Mouse (Mus musculus) midbrain, embryonic 15.5 days (tissue): ENCODE data around the gene Oprl1. TPM values are rescaled to one million over a fixed set of nuclear protein-coding genes. Genes with fewer than 3 reads are reported as not detected.

Source experiments
- ATAC-seq: fragments of 200-750 bp; cut with Nextera tagmentation; replicated peaks from 2 replicates; pipeline ENCODE4 v1.8.0; 2017; ENCODE audit warnings: moderate TSS enrichment
- H3K27ac ChIP-seq: fragments of 300-500 bp; sonication (generic); 2 replicates; pipeline ENCODE4 v1.5.1; 2015; ENCODE audit warnings: mild to moderate bottlenecking, inconsistent platforms
- H3K27me3 ChIP-seq: fragments of 300-500 bp; sonication (generic); replicated peaks from 2 replicates; pipeline ENCODE4 v1.6.1; 2015; ENCODE audit warnings: inconsistent platforms
- H3K36me3 ChIP-seq: fragments of 300-500 bp; sonication (generic); replicated peaks from 2 replicates; pipeline ENCODE4 v1.6.1; 2015; ENCODE audit warnings: inconsistent platforms
- H3K4me1 ChIP-seq: fragments of 300-500 bp; sonication (generic); 2 replicates; pipeline ENCODE4 v1.6.1; 2015; ENCODE audit warnings: inconsistent platforms
- H3K4me2 ChIP-seq: fragments of 300-500 bp; sonication (generic); 2 replicates; pipeline ENCODE4 v1.6.1; 2015; ENCODE audit warnings: inconsistent platforms, mild to moderate bottlenecking, moderate library complexity
- H3K4me3 ChIP-seq: fragments of 300-500 bp; sonication (generic); 2 replicates; pipeline ENCODE4 v1.5.1; 2015; ENCODE audit warnings: mild to moderate bottlenecking, inconsistent platforms
- H3K9ac ChIP-seq: fragments of 300-500 bp; sonication (generic); 2 replicates; pipeline ENCODE4 v1.6.1; 2015; ENCODE audit warnings: mild to moderate bottlenecking, inconsistent platforms
- H3K9me3 ChIP-seq: fragments of 300-500 bp; sonication (generic); 2 replicates; pipeline ENCODE4 v1.6.1; 2016; ENCODE audit warnings: inconsistent platforms
- WGBS: fragments of 180-500 bp; shearing (Covaris S2); methylation state at CpG from one replicate; pipeline ENCODE4 v1.1.7; 2015; ENCODE audit warnings: mixed read lengths; 5-methylcytosine and 5-hydroxymethylcytosine counted together
- polyA plus RNA-seq: library from polyadenylated mRNA; unstranded; fragments of >200 nt; fragmentation: Nextera tagmentation; extraction: Ambion mirVana; gene quantifications from 2 replicates; pipeline ENCODE4 v1.2.1, GENCODE M21; 2015

The Oprl1 gene
- polyA plus RNA-seq, 1 experiment from 2014 or later = 106 TPM

DNA sequence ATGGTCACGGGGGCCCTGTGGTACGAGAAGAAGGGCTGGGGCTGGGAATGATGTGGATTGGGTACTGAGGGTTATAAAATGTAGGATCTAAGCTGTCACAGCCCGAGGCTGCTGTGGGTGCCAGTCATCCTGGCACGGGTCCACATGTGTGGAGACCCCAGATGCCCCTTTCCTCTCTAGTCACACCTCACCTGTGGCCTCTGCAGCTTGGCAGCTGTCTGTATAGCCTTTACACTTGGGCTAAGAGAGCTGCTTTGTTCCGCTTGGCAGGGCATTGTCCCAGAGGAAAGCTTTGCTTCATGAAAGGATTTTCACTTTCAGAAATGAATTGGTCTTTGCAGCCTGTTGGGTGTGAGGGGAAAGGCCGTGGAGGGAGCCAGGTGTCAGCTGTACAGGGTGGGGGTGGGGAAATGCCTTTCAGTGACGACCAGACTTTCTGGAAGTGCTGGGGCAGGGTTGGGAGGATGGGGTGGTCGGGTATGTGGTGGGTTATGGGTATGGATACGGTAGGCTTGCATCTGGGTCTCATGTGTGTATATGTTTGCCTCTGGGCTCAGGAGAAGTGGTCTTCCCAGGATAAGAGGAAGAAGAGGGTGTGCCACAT lies 12.9 kb downstream of the Oprl1 start:
- 29% methylated on average over 9 of the region's 9 CpGs for WGBS
- no peaks in the 10 kb centered on the region; the same call in 1 of the 2 replicates for H3K4me1 ChIP-seq
- 0 out of 2 replicates have a peak overlapping the region, but pooled peaks have one; percentile 8 for H3K27ac ChIP-seq
- H3K36me3 ChIP-seq = no peaks in the 10 kb centered on the region; the same call in 1 of the 2 replicates
- H3K9ac ChIP-seq = no peak overlapping the region
- no peaks in the 10 kb centered on the region for H3K9me3 ChIP-seq
- no peaks in the 10 kb centered on the region for H3K27me3 ChIP-seq
- H3K4me3 ChIP-seq = no peak overlapping the region
- ATAC-seq = peak; percentile 52; the same call in 1 of the 2 replicates
- H3K4me2 ChIP-seq = no peak overlapping the region

DNA sequence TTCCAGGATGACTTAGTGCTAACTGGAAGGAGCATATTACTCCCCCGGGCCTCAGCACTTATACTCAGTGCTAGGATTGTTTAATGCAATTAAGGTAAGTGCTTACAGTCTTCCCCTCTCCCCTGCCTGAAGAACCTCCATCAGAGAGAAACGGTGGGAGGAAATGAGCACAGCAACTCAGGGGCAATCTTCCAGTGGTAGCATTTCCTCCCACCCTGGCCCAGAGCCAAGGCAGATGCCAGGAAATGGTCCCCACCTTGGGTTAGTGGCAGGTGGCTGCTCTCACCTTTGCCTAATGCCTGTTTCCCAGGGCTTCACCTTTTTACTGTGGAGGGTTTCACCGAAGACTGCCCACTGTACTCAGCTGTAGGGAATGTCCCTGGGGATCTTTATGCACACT lies 15.2 kb downstream of the Oprl1 start:
- H3K9ac ChIP-seq = no peak overlapping the region
- H3K36me3 ChIP-seq = no peaks in the 10 kb centered on the region
- no peak overlapping the region for H3K4me3 ChIP-seq
- no peak overlapping the region for H3K27ac ChIP-seq
- no peak overlapping the region for H3K4me2 ChIP-seq
- no peak for ATAC-seq
- 76% methylated on average over 3 of the region's 3 CpGs for WGBS
- H3K27me3 ChIP-seq = no peaks in the 10 kb centered on the region
- H3K4me1 ChIP-seq = no peaks in the 10 kb centered on the region
- no peaks in the 10 kb centered on the region for H3K9me3 ChIP-seq

DNA sequence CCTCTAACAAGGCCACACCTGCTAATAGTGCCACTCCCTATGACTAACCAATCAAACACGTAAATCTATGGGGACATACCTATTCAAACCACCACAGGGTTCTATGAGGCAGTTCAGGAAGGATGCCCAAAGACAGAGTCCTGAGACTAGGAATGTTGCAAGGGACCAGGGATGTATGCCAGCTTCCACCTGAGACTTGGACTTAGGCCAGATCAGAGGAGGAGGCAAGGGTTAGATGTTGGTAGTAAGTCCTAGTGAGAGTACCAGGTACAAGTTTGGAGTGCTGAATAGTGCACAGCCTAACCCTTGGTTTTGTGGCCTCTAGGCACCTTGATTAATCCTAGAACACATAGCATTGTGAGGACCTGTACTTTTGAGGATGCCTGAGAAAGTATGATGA lies 37.8 kb downstream of the Oprl1 start:
- WGBS = 71% methylated on average over 1 of the region's 1 CpGs
- ATAC-seq = no peak

DNA sequence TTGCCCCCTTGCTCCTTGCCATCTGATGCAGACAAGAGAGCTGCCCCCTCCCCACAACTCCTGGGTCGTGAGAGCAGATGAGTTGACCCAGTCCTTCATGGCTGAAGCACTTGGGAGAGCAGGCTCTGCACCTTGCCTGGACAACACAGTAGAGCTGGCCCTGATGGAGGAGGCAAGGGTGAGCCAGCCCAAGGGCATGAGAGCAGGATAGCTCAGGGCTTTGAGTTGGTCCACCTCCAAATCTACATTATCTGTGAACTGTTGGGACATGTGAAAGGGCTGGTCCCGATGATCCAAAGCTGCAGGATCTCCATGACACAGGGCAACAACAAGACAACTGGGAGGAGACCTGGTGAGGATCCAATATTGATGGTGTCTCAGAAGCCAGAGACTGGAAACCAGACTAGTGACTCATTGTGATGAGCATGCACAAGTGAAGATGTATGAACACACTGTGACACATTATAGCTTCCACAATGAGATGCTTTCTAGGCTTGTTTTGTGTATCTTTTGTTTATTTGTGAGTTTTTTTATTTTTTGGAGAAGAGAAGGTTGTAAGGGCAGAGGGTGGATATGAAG lies 43.4 kb downstream of the Oprl1 start:
- ATAC-seq = no peak
- H3K9ac ChIP-seq = no peak overlapping the region
- no peak overlapping the region for H3K4me3 ChIP-seq
- peaks cover 19% of the 10 kb centered on the region for H3K4me1 ChIP-seq
- H3K27ac ChIP-seq = no peak overlapping the region
- H3K9me3 ChIP-seq = no peaks in the 10 kb centered on the region
- no peaks in the 10 kb centered on the region for H3K27me3 ChIP-seq
- no peaks in the 10 kb centered on the region for H3K36me3 ChIP-seq
- no peak overlapping the region for H3K4me2 ChIP-seq
- 84% methylated on average over 2 of the region's 2 CpGs for WGBS

More for the DNA sequence above, 37.8 kb downstream of the Oprl1 start:
- Histone ChIP-seq H3K4me3 (no peak overlapping the region), H3K27me3 (no peaks in the 10 kb centered on the region), H3K9me3 (no peaks in the 10 kb centered on the region), H3K36me3 (no peaks in the 10 kb centered on the region), H3K9ac (no peak overlapping the region), H3K4me2 (no peak overlapping the region), H3K4me1 (no peaks in the 10 kb centered on the region), H3K27ac (no peak overlapping the region)

DNA sequence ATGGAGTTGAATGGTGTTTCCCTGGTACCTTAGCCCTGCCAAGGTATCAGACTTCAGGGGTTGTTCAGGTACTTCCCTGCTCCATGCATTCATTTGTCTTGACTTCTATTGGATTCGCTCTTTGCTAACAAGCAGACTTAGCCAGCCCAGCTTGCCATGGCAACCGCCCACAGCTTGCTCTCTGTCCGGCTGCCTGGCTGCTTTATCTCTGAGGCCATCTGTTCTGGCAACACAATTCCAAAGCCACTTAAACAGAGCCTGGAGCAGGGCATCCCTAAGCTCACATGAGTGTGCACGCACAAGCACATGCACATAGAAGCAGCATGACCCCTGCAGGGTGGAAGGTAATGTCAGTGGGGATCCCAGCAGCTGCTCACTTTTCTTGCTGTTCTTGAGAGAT lies 44.2 kb downstream of the Oprl1 start:
- Histone ChIP-seq H3K36me3 (no peaks in the 10 kb centered on the region), H3K27me3 (no peaks in the 10 kb centered on the region), H3K9ac (no peak overlapping the region), H3K4me2 (no peak overlapping the region), H3K4me3 (no peak overlapping the region), H3K27ac (peak overlapping the region; percentile 54), H3K9me3 (no peaks in the 10 kb centered on the region), H3K4me1 (peaks cover 27% of the 10 kb centered on the region)
- 4% methylated on average over 4 of the region's 4 CpGs for WGBS
- ATAC-seq = peak; percentile 67

DNA sequence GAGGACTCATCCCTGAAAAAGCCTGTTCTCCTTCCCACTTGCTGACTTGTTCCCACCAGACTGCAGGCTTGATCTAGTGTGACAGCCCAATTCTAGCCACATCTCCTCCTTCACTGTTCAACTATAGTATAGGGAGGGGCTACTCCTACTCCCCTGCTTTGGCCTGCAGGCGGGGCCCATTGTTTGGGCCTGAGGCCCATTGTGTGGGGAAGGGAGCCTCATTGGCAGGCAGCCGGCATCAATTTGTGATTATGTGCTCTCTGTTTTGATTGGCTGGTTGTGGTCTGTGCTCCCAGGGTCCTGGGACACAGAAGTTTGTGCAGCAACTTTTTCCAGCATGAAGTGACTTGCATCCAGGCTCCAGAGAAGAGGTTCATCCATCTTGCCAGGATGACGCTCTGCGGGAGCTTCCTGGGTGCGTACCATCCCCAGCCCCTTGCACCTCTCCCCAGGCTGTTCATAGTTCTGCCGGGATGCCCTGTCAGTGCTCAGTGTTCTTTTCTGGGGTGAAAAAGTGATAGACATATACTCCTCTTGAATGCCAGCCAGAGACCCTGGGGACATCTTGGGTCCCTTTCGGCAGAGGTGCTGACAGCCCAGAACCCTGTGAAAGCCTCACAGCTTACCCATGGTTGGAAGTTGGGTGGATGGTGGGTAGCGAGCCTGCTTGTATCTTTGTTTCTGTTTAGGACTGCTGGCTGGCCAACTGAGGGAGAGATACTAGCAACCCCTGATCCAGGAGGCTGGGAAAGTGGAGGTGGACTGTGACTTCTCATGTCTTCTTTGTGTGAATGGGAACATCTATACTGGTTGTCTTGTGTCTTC lies 48.4 kb downstream of the Oprl1 start, which contains the start of gene Myt1:
TSS of gene Myt1 (plus strand) at position 327 of the 825 bp plus-strand sequence.
- H3K27ac ChIP-seq = peak within 1 kb of the TSS; percentile 79
- H3K9ac ChIP-seq = peak within 1 kb of the TSS; percentile 12; the same call in 1 of the 2 replicates
- 10% methylated on average over 8 of the region's 8 CpGs for WGBS
- peaks cover 47% of the 10 kb centered on the region for H3K4me1 ChIP-seq
- H3K9me3 ChIP-seq = no peaks in the 10 kb centered on the region
- peak; percentile 37; the same call in 1 of the 2 replicates for ATAC-seq
- no peaks in the 10 kb centered on the region for H3K27me3 ChIP-seq
- peak within 1 kb of the TSS; percentile 28 for H3K4me3 ChIP-seq
- H3K4me2 ChIP-seq = peak within 1 kb of the TSS; percentile 77
- no peaks in the 10 kb centered on the region for H3K36me3 ChIP-seq

DNA sequence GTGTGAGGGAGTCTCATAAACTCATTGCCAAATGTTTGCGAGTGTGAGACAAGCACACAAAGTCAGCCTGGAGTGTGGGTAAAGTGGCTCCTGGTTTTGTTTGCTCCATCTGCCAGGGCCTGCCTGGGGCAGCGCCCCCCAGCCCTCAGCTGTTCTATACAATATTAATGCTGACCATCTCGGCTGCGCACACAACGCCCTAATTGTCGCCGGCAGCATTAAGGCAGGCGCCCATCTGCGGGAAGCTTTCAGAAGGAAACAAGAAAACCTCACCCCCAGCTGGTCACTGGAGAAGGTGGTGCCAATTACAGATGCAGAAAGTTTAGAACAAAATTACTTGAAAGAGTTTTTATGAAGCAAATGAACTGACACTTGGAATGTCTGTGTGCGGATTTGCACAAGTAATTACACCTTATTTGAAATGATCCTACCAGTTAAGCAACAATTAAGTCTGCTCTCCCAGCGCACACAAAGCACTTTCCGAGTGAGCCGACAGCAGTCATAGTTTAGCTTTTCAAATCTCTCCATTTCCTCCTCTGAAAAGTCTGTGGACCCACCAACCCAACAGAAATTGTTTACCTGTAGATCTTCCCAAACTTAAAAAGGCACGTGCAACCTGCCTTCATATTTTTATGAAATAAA lies 49.2 kb downstream of the Oprl1 start:
- Histone ChIP-seq H3K9me3 (no peaks in the 10 kb centered on the region), H3K9ac (0 out of 2 replicates have a peak overlapping the region, but pooled peaks have one; percentile 12), H3K4me1 (peaks cover 49% of the 10 kb centered on the region), H3K27me3 (no peaks in the 10 kb centered on the region), H3K4me2 (peak overlapping the region; percentile 77), H3K4me3 (peak overlapping the region; percentile 28), H3K27ac (peak overlapping the region; percentile 79), H3K36me3 (no peaks in the 10 kb centered on the region)
- ATAC-seq = no peak
- 6% methylated on average over 14 of the region's 14 CpGs for WGBS

DNA sequence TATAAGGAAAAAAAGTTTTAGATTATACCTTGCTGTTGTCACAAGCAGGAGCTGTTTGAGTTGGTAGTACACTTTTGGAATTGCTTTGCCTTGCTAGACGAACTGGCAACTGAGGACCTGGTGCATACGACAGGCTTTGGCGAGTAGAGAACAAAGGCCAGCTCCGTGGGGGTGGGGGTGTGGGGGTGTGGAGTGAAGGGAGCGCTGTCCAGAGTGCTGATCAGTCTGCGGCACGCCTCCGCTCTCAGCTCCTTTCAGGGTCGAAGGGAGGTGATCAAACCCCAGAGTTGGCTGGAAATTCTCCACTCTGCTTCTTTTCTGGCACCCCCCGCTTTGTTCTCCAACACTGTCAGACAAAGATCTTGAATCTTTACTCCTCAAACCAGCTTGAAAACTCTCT lies 49.8 kb downstream of the Oprl1 start:
- Histone ChIP-seq H3K4me3 (peak overlapping the region; percentile 28), H3K36me3 (no peaks in the 10 kb centered on the region), H3K4me1 (peaks cover 49% of the 10 kb centered on the region), H3K27ac (peak overlapping the region; percentile 79), H3K27me3 (no peaks in the 10 kb centered on the region), H3K9ac (peak overlapping the region; percentile 14; the same call in 1 of the 2 replicates), H3K4me2 (peak overlapping the region; percentile 77), H3K9me3 (no peaks in the 10 kb centered on the region)
- 1% methylated on average over 10 of the region's 10 CpGs for WGBS
- peak; percentile 44 for ATAC-seq

DNA sequence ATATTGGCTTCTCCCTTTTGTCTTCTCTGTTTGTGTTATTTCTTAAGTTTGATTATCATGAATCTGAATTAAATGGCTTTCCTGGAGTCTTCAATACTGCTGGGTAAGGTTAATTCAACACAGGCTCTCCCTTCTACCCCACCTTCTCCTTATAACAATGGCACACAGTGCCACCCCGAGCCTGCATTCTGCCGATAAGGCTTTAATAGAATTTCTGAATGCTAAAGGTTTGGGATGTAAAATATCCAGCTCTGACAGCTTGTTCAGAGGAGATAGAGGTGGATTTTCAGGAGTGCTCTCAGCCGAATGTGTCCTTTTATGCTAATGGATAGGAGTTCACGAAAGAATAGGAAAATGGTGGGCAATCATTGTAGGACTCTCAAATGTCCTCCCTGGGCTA lies 50.4 kb downstream of the Oprl1 start:
- peak overlapping the region; percentile 14; the same call in 1 of the 2 replicates for H3K9ac ChIP-seq
- peak overlapping the region; percentile 79 for H3K27ac ChIP-seq
- H3K36me3 ChIP-seq = no peaks in the 10 kb centered on the region
- no peaks in the 10 kb centered on the region for H3K9me3 ChIP-seq
- 18% methylated on average over 4 of the region's 4 CpGs for WGBS
- peak overlapping the region; percentile 77 for H3K4me2 ChIP-seq
- H3K4me3 ChIP-seq = peak overlapping the region; percentile 28; the same call in 1 of the 2 replicates
- H3K4me1 ChIP-seq = peaks cover 54% of the 10 kb centered on the region
- H3K27me3 ChIP-seq = no peaks in the 10 kb centered on the region
- 0 out of 2 replicates have a peak, but pooled peaks have one; percentile 45 for ATAC-seq

DNA sequence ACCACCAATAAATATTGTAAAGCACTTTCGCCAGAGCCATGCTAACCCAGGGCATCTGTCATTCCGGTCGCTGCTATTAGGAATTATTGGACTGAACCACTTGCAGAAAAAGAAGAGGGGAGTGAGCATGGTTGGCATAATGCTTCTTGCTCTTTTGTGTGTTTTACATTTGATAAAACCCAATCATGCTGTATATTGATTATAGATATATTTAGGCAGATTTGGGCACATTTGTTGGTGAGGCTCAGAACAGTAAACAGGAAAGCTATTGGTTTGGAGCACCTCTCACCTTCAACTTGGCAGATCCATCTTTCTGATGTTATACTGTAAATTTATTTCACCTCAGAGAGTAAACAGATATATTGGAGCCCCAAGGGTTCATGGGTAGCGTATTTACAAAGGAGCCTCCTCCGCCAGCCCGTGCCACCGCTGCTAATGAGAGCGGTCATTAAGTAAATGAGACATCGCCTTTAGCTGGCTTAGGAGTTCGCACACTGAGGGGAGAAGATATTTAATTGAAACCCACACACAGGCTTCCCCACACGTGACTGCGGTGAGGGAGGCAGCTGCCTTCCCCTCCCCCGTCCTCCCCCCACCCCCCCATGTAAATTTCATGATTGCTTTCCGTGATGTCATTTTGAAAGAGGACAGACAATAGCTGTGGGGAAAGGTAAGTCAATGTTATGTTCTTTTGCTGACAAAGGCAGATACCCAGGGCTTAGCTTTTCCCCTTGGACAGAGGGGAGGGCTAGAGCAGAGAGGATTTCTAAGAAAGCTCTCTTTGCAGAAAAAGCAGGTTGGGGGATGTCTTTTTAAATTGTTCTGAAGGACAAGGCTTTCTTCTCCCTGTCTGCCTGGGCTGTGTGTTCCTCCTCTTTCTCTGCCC lies 52.1 kb downstream of the Oprl1 start:
- Histone ChIP-seq H3K4me3 (peak overlapping the region; percentile 61), H3K4me2 (peak overlapping the region; percentile 77), H3K9me3 (no peaks in the 10 kb centered on the region), H3K36me3 (no peaks in the 10 kb centered on the region), H3K27me3 (no peaks in the 10 kb centered on the region), H3K9ac (peak overlapping the region; percentile 73), H3K4me1 (peaks cover 57% of the 10 kb centered on the region), H3K27ac (peak overlapping the region; percentile 93)
- ATAC-seq = peak; percentile 81
- 11% methylated on average over 14 of the region's 14 CpGs for WGBS

DNA sequence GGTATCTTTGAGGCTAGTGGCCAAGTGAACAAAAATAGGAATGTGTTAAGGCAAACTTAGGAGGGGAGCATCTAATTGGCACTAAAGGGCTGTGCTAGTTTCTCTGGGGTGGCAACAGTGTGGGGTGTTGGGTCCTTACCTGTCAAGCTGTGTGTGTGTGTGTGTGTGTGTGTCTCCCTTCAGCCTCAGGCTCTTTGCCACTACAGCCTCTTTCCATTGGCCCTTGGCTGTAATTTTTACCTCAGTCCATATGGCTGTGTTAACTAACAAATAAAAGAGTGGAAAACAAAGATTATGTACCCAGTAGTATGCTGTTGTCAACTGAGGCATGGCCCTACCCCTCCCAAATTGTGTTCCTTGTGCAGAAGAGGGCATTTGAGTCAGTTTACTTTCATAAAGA lies 53.6 kb downstream of the Oprl1 start:
- H3K9me3 ChIP-seq = no peaks in the 10 kb centered on the region
- peak overlapping the region; percentile 73; the same call in 1 of the 2 replicates for H3K9ac ChIP-seq
- 0 out of 2 replicates have a peak overlapping the region, but pooled peaks have one; percentile 9 for H3K27ac ChIP-seq
- no peaks in the 10 kb centered on the region for H3K36me3 ChIP-seq
- no peaks in the 10 kb centered on the region for H3K27me3 ChIP-seq
- peak overlapping the region; percentile 61 for H3K4me3 ChIP-seq
- H3K4me2 ChIP-seq = peak overlapping the region; percentile 77
- no peak for ATAC-seq
- H3K4me1 ChIP-seq = peaks cover 60% of the 10 kb centered on the region
